Mouse (Mus musculus): Measurements from ENCODE around the gene Slc25a10. TPM values are rescaled to one million over a fixed set of nuclear protein-coding genes. Genes with fewer than 3 reads are reported as not detected.
A peak's percentile ranks its signal among the peaks of the same experiment; 100 is the strongest.

Gene Slc25a10
- polyA plus RNA-seq, 1 experiment from 2014 or later = 54.9 TPM

DNA sequence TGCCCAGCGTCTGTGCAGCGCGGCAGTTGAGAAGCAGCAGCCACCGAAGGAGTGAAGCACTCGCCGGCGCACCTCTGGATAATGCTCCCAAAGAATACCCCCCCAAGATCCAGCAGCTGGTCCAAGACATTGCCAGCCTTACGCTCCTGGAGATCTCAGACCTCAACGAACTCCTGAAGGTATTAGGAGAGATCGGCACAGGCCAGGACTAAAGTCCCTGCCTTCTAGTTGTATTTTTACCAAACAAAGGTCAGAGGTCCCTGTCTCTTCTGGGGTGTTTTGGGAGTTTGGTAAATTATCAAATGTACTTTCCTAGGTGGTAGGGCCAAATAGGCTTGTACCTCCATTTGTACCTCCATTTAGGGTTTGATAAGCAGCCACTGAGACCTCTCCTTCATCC is 6.4 kb upstream of the Slc25a10 start:
- H3K9ac ChIP-seq = peak overlapping the region; percentile 93
- H3K27me3 ChIP-seq (replicated peaks) = no peaks in the 10 kb centered on the region
- H3K36me3 ChIP-seq = peaks cover 79% of the 10 kb centered on the region
- no peak for ATAC-seq
- peak overlapping the region; percentile 90 for H3K4me2 ChIP-seq
- H3K9me3 ChIP-seq (replicated peaks) = no peaks in the 10 kb centered on the region
- 5% methylated on average over 10 of the region's 10 CpGs for WGBS (ENCODE audit: insufficient replicate concordance)
- peak overlapping the region; percentile 95 for H3K4me3 ChIP-seq
- H3K4me1 ChIP-seq = peaks cover 73% of the 10 kb centered on the region
- peak overlapping the region; percentile 80 for H3K27ac ChIP-seq

DNA sequence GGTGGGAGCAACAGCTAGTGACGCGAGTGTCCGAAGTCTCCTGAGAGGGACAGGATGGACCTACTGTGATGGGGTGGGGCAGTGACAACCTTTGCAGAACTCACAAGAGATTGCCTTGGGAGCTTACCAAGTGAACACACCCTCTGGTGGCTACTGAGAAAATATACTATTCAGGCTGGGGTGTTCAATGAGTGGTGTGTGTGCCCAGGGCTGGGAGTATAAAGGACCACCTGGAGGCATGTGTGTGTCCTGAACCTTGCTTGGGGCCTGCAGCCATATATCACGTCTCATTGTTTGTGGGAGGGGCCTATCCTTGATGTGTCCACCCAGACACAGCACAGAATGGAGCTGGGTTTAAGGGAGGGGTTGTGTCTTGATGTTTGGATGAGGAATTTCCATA is 3.1 kb upstream of the Slc25a10 start:
- WGBS (ENCODE audit: insufficient replicate concordance) = 72% methylated on average over 4 of the region's 4 CpGs
- no peak overlapping the region for H3K9ac ChIP-seq
- no peaks in the 10 kb centered on the region for H3K9me3 ChIP-seq (replicated peaks)
- H3K27ac ChIP-seq = peak overlapping the region; percentile 42; the same call in 1 of the 2 replicates
- peaks cover 48% of the 10 kb centered on the region for H3K36me3 ChIP-seq
- no peak overlapping the region for H3K4me3 ChIP-seq
- no peaks in the 10 kb centered on the region for H3K27me3 ChIP-seq (replicated peaks)
- ATAC-seq = no peak
- peaks cover 91% of the 10 kb centered on the region for H3K4me1 ChIP-seq
- H3K4me2 ChIP-seq = no peak overlapping the region

DNA sequence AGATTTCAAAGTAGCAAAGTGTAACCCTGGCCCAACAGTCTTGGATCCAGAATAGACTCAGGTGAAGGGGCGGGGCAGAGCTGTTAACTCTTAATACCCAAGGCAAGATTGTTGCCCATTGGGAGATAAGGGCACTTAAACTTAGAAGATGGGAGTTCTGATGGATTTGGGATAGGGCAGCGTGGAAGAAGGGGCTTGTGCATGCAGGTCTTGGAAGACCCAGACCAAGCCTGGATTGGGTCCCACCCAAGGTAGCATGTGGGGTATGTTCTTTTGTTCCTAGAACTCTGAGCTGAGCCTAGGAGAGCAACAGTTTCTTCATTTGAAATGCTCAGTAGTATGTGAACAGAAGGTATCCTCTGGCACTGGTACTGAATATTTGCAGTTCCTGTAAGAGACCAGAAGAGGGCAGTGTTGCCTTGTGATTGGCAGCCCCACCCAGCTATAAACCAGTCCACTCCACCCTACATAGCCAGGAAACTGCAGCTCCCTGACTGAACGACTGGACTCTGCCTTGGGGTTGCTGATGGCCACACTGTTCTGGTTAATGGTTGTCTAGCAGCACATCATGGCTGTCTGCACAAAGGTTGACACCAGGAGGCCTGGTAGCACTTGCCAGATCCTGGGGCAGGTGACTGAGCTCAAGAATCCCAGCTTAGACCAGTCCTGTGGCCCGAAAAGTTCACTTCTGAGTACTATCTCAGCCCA is 2.4 kb upstream of the Slc25a10 start:
- WGBS (ENCODE audit: insufficient replicate concordance) = 58% methylated on average over 4 of the region's 4 CpGs
- peaks cover 51% of the 10 kb centered on the region for H3K36me3 ChIP-seq

DNA sequence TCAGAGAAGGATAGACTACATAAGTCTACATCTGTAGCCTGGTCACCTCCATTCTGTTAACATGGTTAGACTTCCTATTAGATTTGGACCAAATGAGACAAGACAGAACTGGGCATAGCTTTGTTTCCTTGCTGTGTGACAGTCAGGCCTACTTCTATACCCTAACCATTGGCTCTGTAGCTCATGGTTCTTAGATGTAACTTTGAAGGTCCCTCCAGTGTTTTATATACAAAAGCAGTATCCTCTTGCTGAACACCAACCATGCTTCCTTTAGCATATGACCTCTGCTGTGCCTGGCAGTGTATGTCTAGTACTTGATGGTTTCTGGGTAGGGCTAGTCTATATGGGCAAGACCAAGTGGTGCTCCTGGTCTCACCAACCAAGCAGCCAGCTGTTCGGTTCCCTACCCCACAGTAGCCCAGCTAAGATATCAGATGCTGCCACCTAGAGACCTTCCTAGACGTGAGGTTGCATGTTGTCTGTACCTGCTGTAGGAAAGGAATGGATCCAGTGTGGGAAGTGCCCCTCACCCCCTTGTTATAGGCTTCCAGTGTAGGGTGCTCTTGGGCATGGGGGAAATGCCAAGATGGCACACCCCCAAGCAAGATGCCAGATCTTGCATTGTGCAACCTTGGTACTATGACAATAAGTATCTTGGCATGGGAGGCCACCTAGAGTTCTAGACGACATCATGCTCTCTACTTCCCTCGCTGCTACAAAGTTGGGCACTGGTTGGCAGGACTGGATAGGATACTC is 1.2 kb upstream of the Slc25a10 start:
- 27% methylated on average over 4 of the region's 4 CpGs for WGBS (ENCODE audit: insufficient replicate concordance)
- no peak for ATAC-seq
- no peaks in the 10 kb centered on the region for H3K27me3 ChIP-seq (replicated peaks)
- H3K27ac ChIP-seq = peak overlapping the region; percentile 94
- peak overlapping the region; percentile 97 for H3K4me2 ChIP-seq
- no peaks in the 10 kb centered on the region for H3K9me3 ChIP-seq (replicated peaks)
- H3K4me1 ChIP-seq = peaks cover 83% of the 10 kb centered on the region
- H3K4me3 ChIP-seq = no peak overlapping the region; the same call in 1 of the 2 replicates
- 0 out of 2 replicates have a peak overlapping the region, but pooled peaks have one; percentile 87 for H3K9ac ChIP-seq
- peaks cover 63% of the 10 kb centered on the region for H3K36me3 ChIP-seq

More for the DNA sequence above, 2.4 kb upstream of the Slc25a10 start:
- H3K9me3 ChIP-seq (replicated peaks) = no peaks in the 10 kb centered on the region
- peak; percentile 38 for ATAC-seq
- H3K4me2 ChIP-seq = no peak overlapping the region
- peak overlapping the region; percentile 94 for H3K27ac ChIP-seq
- no peak overlapping the region for H3K4me3 ChIP-seq
- 0 out of 2 replicates have a peak overlapping the region, but pooled peaks have one; percentile 18 for H3K9ac ChIP-seq
- H3K27me3 ChIP-seq (replicated peaks) = no peaks in the 10 kb centered on the region
- H3K4me1 ChIP-seq = peaks cover 91% of the 10 kb centered on the region

DNA sequence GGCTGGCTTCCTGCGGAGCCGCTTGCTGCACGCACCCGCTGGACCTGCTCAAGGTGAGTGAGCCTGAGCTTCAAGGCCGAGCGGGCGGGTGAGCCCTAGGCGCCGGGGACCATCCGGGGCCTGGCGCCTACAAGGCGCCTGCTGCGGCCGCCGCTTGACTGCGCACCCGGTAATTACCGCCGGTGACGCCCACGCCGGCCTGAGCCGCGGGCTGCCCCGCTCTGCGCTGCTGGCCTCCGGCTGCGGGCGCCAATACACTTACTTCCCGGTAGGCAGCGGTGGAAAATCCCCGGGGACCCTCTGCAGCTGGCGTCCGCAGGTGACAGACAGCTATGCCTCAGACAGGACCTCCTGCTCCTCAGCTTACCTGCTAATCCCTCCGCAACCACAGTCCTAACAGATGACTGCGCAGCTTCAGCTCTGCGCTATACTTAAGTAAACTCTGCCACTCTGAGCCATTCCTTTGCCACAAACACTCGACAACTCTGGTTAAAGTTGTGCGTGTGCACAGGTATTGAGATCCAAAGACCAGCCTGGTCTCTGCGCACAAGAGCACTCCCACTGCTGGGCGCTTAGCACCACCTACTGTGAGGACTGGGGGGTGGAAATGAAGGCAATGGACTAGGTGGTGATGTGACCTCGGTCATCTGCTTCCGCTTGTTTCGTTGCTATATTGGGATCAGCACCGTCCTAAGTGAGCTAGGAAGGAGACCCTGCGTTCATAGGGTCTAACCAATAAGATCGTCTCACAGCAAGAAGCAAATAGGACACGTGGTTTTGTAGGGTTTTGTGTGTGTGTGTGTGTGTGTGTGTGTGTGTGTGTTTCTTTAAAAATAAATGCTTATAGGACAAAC is 611 bp downstream of the Slc25a10 start:
- under 1% methylated on average over 48 of the region's 48 CpGs for WGBS (ENCODE audit: insufficient replicate concordance)
- Histone ChIP-seq H3K4me2 (peak overlapping the region; percentile 97), H3K27me3 (replicated peaks) (no peaks in the 10 kb centered on the region), H3K4me1 (peaks cover 65% of the 10 kb centered on the region), H3K9me3 (replicated peaks) (no peaks in the 10 kb centered on the region), H3K27ac (peak overlapping the region; percentile 94), H3K9ac (peak overlapping the region; percentile 87), H3K4me3 (peak overlapping the region; percentile 83), H3K36me3 (peaks cover 63% of the 10 kb centered on the region)
- ATAC-seq = peak; percentile 65

DNA sequence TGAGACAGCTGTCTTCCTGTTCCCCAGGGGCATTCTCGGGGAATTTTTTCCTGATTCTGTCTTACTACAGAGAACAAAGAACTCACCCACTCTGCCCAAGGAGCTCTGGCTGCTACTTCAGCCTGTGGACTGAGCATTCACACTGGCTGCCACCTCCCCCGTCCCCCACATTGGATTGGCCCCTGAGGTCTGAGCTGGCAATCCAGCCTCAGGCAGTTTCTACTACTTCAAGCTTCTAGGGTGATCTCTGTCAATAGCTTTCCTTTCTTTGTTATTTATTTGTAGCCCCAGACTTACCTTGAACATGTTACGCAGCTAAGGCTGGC is 1.2 kb downstream of the Slc25a10 start:
- H3K4me1 ChIP-seq = peaks cover 59% of the 10 kb centered on the region
- no peaks in the 10 kb centered on the region for H3K27me3 ChIP-seq (replicated peaks)
- H3K9ac ChIP-seq = peak overlapping the region; percentile 87
- ATAC-seq = no peak
- H3K9me3 ChIP-seq (replicated peaks) = no peaks in the 10 kb centered on the region
- peak overlapping the region; percentile 94 for H3K27ac ChIP-seq
- peak overlapping the region; percentile 83 for H3K4me3 ChIP-seq
- peaks cover 63% of the 10 kb centered on the region for H3K36me3 ChIP-seq
- WGBS (ENCODE audit: insufficient replicate concordance) = 32% methylated on average over 3 of the region's 3 CpGs
- H3K4me2 ChIP-seq = peak overlapping the region; percentile 97

DNA sequence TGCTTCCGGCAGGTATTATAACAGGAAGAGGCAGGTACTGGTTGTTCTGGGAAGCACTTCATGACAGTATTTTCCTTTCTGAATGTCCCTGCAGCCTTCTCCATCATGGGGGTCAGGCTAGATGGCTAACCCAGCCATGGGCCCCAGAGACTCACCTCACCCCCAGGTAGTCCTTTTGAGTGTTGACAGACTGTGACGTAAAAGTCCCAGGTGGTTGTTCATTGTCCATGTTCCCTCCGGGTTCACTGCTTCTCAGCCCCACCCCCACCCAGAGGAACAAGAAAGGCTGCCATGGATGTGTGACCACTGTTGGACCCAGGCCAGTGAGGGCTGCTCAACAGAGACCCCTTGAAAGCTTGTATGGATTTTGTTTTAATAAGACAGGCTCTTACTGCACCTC is 1.7 kb downstream of the Slc25a10 start:
- Histone ChIP-seq H3K4me1 (peaks cover 55% of the 10 kb centered on the region), H3K27me3 (replicated peaks) (no peaks in the 10 kb centered on the region), H3K27ac (0 out of 2 replicates have a peak overlapping the region, but pooled peaks have one; percentile 94), H3K9ac (peak overlapping the region; percentile 87; the same call in 1 of the 2 replicates), H3K4me2 (peak overlapping the region; percentile 97), H3K9me3 (replicated peaks) (no peaks in the 10 kb centered on the region), H3K4me3 (peak overlapping the region; percentile 83), H3K36me3 (peaks cover 63% of the 10 kb centered on the region)
- WGBS (ENCODE audit: insufficient replicate concordance) = 77% methylated on average over 3 of the region's 3 CpGs
- no peak for ATAC-seq

DNA sequence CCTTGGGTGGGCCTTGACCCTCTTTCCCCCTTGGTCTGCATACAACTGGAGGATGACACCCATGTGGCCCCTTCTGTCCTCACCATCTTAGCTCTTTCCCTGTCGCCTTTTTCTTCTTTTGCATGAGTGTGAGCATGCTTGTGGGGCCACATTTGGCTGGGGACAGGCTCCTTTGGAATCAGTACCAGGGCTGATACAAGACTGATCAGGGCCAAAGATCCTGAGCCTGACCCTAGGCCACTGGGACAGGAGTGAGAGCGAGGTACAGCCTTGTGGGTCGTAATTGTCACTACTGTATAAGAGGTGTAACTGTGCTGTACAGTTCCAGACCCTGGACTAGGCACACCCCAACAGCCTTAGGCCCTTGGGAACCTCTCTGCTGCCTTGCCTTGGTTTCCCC is 2.3 kb downstream of the Slc25a10 start:
- Histone ChIP-seq H3K4me1 (peaks cover 49% of the 10 kb centered on the region), H3K4me3 (no peak overlapping the region), H3K27ac (no peak overlapping the region), H3K4me2 (peak overlapping the region; percentile 97; the same call in 1 of the 2 replicates), H3K36me3 (peaks cover 63% of the 10 kb centered on the region), H3K9ac (no peak overlapping the region), H3K9me3 (replicated peaks) (no peaks in the 10 kb centered on the region), H3K27me3 (replicated peaks) (no peaks in the 10 kb centered on the region)
- WGBS (ENCODE audit: insufficient replicate concordance) = 74% methylated on average over 3 of the region's 3 CpGs
- no peak for ATAC-seq

DNA sequence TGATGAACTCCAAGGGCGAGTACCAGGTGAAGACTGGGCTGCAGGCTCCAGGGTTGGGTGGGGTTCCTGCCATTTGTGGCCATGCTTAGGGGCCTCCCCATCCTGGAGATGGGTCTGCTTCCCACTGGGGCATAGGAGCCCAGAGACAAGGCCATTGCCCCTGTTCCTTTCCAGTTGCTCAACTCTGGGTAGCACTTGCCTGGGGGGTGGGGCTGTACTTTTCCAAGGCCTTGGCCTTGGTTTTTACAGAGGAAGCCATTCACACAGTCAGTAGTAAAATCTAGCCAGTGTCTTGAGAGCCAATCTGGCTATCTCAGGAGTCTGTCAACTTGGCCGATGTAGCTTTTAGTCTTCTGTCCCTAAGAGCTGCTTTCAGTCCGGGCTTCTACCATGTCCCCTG is 5.8 kb downstream of the Slc25a10 start:
- Histone ChIP-seq H3K36me3 (peaks cover 56% of the 10 kb centered on the region), H3K27ac (no peak overlapping the region), H3K9me3 (replicated peaks) (no peaks in the 10 kb centered on the region), H3K4me2 (no peak overlapping the region), H3K4me1 (peaks cover 25% of the 10 kb centered on the region), H3K4me3 (no peak overlapping the region), H3K27me3 (replicated peaks) (no peaks in the 10 kb centered on the region), H3K9ac (no peak overlapping the region)
- ATAC-seq = no peak
- 77% methylated on average over 3 of the region's 3 CpGs for WGBS (ENCODE audit: insufficient replicate concordance)

DNA sequence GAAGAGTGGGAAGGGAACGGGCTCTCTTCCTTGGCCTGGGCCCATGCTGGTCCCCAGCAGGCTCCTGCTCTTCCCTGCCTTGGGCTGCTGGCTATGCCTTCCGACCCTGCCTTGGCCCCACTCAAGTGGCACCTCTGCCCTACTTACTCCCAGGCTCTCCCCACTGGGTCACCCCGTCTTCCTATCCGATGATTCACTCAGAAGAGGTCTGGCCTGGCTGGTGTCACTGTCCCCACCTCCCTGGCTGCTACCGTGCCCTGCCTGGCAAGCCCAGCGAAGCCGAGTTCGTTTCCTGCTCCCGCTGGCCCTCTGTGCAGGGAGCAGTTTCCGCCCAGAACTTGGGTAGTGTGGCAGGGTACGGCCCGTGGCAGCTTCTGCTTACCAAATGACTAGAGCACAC is 6.6 kb downstream of the Slc25a10 start:
- Histone ChIP-seq H3K27ac (no peak overlapping the region), H3K9ac (no peak overlapping the region), H3K9me3 (replicated peaks) (no peaks in the 10 kb centered on the region), H3K4me3 (no peak overlapping the region), H3K36me3 (peaks cover 56% of the 10 kb centered on the region), H3K4me2 (no peak overlapping the region), H3K4me1 (peaks cover 18% of the 10 kb centered on the region), H3K27me3 (replicated peaks) (no peaks in the 10 kb centered on the region)
- no peak for ATAC-seq
- 89% methylated on average over 12 of the region's 12 CpGs for WGBS (ENCODE audit: insufficient replicate concordance)

DNA sequence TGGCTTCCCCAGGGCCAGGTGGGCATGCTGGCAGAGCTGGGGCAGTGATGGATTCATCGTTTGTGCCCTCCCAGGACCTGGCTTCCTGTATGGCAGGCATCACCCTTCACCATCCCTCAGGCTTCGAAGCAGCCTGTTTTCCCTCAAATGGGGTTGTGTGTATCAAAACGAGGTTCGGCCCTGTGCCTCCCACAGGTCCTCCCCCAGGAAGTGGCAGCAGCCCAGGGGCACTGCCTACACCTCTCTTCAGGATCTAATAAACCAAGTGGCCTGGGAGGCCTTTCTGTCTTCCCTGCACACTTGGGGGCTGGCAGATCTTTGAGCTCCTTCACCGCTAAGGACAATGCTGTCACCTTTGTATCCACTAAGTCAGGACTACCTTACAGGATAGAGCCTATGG is 7.3 kb downstream of the Slc25a10 start:
- 76% methylated on average over 5 of the region's 5 CpGs for WGBS (ENCODE audit: insufficient replicate concordance)
- no peak overlapping the region for H3K27ac ChIP-seq

More for the DNA sequence above, 7.3 kb downstream of the Slc25a10 start:
- H3K27me3 ChIP-seq (replicated peaks) = no peaks in the 10 kb centered on the region
- H3K4me3 ChIP-seq = no peak overlapping the region
- H3K9me3 ChIP-seq (replicated peaks) = no peaks in the 10 kb centered on the region
- peaks cover 54% of the 10 kb centered on the region for H3K36me3 ChIP-seq
- no peak overlapping the region for H3K4me2 ChIP-seq
- peaks cover 11% of the 10 kb centered on the region for H3K4me1 ChIP-seq
- no peak for ATAC-seq
- no peak overlapping the region for H3K9ac ChIP-seq

All from liver, embryonic 12.5 days (tissue).